ENCODE assay signal across 8 mouse cellular contexts in the genomic region with DNA sequence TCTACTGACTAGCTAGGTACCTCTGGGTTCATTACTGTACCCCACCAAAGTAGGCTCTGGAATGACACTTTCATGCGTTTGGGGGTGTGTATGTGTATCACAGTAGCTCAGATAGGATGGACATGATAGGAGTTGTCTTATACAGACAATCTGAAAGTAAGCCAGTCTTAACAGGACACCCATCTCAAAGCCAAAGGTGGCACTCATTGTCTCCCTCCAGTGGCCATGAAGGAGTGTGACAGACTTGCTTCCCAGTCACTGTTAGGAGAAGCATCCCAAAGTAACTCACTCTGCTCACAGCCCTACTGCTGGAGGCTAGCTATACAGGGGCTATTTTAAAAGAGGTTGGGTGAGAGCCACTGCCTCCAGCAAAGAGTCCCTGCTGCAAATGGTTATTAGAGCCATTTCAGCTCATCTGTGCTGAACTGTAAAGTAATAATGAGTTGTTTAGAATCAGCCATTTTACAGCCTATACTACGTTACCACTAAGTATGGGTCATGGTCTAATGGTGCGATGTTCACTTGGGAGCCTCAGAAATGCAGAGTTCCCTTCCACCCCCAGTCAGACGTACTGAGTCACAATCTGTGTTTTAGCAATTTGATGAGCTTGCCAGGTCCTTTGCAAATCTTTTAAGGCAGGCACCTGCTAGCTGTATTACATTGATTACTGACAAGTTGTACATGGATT.
DNase-seq lines count a peak whose midpoint lies in the region; ATAC-seq lines count a peak whose summit lies in the region.

No protein-coding gene starts in this region.

- H3K27ac ChIP-seq in kidney, embryonic 15.5 days = no peak overlapping the region
- H3K27ac ChIP-seq in lung, embryonic 16.5 days (ENCODE audit: low read length) = no peak overlapping the region

- no peak overlapping the region for H3K4me2 ChIP-seq in kidney, embryonic 15.5 days
- H3K4me2 ChIP-seq in lung, embryonic 16.5 days (ENCODE audit: low read depth, low read length) = no peak overlapping the region

- H3K36me3 ChIP-seq in kidney, embryonic 15.5 days = no peaks in the 10 kb centered on the region
- H3K36me3 ChIP-seq in lung, embryonic 16.5 days (ENCODE audit: control insufficient read depth, insufficient read depth, low read length) = no peaks in the 10 kb centered on the region

- H3K9ac ChIP-seq in kidney, embryonic 15.5 days = no peak overlapping the region
- H3K9ac ChIP-seq in lung, embryonic 16.5 days (ENCODE audit: low read length) = no peak overlapping the region

- no peaks in the 10 kb centered on the region for H3K27me3 ChIP-seq in kidney, embryonic 15.5 days
- no peaks in the 10 kb centered on the region for H3K27me3 ChIP-seq in lung, embryonic 16.5 days (ENCODE audit: control insufficient read depth, insufficient read depth, low read depth, low read length)

- no peak overlapping the region for H3K4me3 ChIP-seq in kidney, embryonic 15.5 days (replicated peaks)
- no peak overlapping the region for H3K4me3 ChIP-seq in lung, embryonic 16.5 days (ENCODE audit: low read length)

- WGBS in kidney, embryonic 15.5 days = 60% methylated on average over 4 of the region's 4 CpGs
- 81% methylated on average over 4 of the region's 4 CpGs for WGBS in lung, embryonic 16.5 days

- peak; percentile 62 for ATAC-seq in frontal cortex, adult (ENCODE audit: low TSS enrichment)
- 0 out of 2 replicates have a peak, but pooled peaks have one; percentile 40 for ATAC-seq in kidney, embryonic 15.5 days (replicated peaks; ENCODE audit: low FRiP score)
- peak; percentile 34 for ATAC-seq in lung, embryonic 16.5 days (ENCODE audit: low read depth)

- DNase-seq in frontal cortex, postnatal 14 days (ENCODE audit: low spot score in 2 of 2) = no peak
- peak; percentile 71 for DNase-seq in MN1 (ENCODE audit: low spot score)
- DNase-seq in cerebellum, adult 9-10 months = peak; percentile 78
- DNase-seq in heart, adult 8-10 months (ENCODE audit: low spot score) = peak; percentile 33
- DNase-seq in retina, embryonic 14.5 days (ENCODE audit: low spot score) = peak; percentile 77

- H3K4me1 ChIP-seq in kidney, embryonic 15.5 days = 0 out of 2 replicates have a peak, but pooled peaks cover 12% of the 10 kb centered on the region
- no peaks in the 10 kb centered on the region for H3K4me1 ChIP-seq in lung, embryonic 16.5 days (replicated peaks; ENCODE audit: control insufficient read depth, insufficient read depth, low read length)

- no peaks in the 10 kb centered on the region for H3K9me3 ChIP-seq in kidney, embryonic 15.5 days (replicated peaks)
- no peaks in the 10 kb centered on the region for H3K9me3 ChIP-seq in lung, embryonic 16.5 days (ENCODE audit: control insufficient read depth, low read length)

Comparison
In these comparisons a context has a peak if more than half of its experiments do, and no peak if none do; other contexts are left out.
1. DNase-seq: peak in MN1 (single experiment), cerebellum, adult 9-10 months (single experiment), heart, adult 8-10 months (single experiment) and retina, embryonic 14.5 days (single experiment); none in frontal cortex, postnatal 14 days (0 of 2).
2. Peak in every context shown above with its lines, with median percentiles within 50 percentile points of each other: ATAC-seq.